Mouse (Mus musculus): ENCODE measurements at regions not wholly inside any gene's neighbourhood (a gene's known extent, or its start where the extent isn't known, plus 50 kb on each side); places are given as distances from the start of the nearest gene placed in this dataset.

- DNase-seq: no peak
These were observed 137.7 kb downstream of the Tmx1 start for GRCm38 (mm10) chr12:70590456-70591050.

DNA sequence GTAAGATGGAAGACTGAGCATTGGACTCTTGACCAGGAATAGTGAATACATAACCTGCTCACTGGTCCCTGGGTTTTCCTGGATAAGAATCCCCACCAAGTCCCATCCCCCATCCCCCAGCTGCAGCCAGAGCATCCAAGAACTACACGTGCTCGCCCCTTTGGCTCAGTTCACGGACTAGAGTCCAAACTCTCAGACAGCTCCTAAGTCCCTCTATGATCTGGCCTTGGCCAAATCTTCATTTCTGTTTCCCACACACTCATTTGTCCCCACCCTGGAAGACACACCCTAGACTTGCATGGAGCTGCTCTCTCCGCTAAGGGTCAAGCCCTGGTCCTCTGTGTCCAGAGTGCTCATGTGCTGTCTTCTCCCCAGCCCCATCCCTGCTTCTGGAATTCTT lies 139.9 kb downstream of the Tmx1 start:
- no peak for DNase-seq

GRCm38 (mm10) chr12:70598211-70598701 lies 145.4 kb downstream of the Tmx1 start:
- no peak for DNase-seq

- no peak for DNase-seq
These were observed 146.8 kb downstream of the Tmx1 start for GRCm38 (mm10) chr12:70599731-70600130.

DNA sequence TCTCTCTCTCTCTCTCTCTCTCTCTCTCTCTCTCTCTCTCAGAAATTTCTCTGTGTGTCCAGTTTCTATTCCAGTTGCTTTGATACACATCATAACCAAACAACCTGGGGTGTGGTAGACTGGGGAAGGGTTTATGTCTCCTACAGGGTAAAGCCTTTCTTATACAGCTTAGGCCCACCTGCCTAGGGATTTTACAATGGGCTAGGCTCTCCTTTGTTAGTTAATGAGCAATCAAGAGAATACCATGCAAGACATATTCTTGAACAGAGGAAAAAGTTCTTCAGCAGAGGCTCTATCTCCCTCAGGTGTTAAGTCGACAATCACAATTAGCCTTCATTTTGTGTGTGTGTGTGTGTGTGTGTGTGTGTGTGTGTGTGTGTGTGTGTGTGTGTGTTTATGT lies 151.0 kb downstream of the Tmx1 start:
- DNase-seq: no peak

DNA sequence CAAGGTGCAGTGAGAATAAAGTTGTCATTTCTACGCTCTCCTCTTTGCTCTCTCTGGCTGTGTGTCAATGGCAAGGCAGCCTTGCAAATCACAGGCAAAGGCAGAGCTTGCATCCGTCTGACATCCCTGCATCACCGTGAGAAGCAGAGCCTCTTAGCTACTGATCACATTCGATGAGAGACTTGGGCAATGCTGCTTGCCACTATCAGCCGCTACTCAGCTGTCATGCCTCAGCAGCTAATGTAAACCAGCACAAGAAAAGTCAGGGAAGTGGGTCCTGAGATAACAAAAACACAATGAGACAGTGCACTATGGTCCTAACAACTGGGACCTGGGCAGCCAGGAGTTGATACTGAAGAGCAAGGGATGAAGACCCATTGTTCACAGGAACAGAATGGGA lies 155.8 kb downstream of the Tmx1 start:
- no peak for DNase-seq

DNA sequence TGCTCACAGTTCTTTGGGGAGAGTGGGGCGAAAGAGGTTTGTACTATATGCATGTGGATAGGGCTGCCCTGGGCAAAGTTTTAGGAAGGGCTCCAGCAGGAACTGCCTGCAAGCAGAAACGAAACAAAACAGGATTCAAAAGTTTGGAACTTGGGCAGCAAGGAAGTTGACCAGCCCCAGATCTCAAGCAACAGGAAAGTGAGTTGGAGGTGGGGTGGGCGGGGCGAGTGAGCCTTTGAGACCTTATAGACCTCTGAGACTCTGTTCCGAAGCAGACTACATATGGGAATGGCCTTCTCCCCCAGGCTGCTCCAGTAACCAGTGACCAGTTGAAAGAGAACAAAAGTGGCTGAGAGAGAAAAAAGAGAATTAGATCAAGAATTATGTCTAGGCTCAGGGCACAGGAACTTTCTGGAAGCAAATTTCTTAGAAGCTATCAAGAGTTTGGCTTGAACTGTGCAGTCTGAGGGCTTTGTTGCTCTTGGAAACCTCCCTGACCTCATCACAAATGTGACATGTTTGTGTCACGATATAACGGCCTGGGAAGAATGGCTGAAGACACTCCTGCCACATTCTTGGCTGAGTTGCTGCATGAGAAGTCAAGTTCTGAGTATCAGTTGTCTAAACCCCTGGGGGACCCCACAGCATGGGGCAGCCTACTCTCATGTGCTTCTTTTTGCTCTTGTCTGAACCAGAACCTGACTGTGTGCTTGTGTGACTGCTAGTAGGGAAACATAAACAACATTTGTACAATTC lies 156.4 kb downstream of the Tmx1 start:
- no peak for DNase-seq

DNA sequence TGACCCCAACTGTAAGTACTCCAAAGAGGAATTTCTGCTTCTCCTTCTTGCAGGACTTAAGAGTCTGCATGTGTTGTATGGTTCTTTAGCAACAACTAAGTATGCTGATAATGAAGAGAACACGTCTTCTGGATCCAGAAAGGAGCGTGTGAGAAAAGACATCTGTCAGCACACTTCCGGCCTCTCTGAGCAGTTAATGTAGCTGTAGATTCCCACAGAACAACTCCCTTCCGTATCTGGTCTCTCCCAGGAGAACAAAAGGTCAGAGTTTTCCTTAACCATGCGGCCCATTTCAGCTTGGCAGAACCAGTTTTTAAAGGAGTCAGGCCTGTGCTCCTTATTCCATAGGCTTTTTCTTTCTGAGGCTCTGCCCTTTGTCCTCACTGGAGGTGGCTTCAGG lies 159.0 kb downstream of the Tmx1 start:
- DNase-seq: no peak

- DNase-seq: no peak
These were observed 160.3 kb downstream of the Tmx1 start for GRCm38 (mm10) chr12:70613244-70613643.

DNA sequence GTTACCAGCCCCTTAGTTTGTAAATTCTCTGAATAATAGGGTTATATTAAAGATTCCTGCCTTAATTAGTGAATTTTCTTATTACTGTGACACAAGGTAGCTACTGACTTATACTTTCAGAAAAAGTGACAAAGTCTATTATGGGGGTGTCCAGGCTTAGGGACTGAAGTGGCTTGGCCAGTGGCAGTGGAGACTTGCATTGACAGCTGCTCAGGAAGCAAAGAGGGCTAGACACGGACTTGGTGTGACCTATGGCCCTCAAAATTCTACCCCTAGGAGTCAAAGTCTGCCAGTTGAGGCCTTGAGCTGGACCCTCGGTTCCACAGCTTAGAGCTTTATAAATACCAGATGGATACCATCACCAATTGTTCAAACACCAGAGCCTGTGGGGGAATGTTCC lies 161.2 kb downstream of the Tmx1 start:
- no peak for DNase-seq

- DNase-seq: no peak
These were observed 161.8 kb downstream of the Tmx1 start for GRCm38 (mm10) chr12:70614686-70615085.

DNA sequence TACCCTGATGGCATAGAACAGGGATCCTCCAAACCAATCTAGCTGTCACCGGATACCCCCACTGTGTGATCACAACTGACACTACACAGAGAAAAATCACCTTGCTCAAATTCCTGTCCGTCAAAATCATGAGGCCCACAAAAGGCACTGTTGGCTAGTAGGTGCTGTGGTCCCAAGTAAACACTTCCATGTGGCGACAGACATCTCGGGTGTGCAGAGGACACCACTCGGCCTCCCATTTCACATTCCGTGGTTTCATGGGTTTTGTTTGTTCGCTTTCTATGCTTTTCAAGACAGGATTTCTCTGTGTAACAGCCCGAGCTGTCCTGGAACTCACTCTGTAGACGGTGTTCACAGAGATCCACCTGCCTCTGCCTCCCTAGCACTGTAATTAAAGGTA lies 162.2 kb downstream of the Tmx1 start:
- no peak for DNase-seq

DNA sequence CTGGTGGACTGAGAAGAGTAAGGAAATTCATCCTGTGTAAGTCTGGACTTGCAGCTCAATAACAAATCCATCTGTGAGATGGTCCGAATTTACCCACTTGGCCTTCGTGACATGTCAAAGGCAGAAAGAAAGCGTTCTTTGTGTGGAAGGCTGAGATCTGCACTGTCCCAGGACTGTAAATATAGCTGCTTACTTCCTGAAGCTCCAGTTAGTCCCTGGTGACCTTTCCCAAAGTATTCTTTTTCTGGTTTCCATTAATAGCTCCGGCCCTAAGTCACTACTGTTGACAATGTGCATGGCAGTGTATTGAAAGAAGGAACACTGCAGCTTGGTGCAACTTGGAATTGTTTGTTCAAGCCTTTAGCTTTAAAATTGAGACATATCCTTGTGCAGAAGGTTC lies 163.2 kb downstream of the Tmx1 start:
- DNase-seq: no peak

GRCm38 (mm10) chr12:70616487-70616886 lies 163.6 kb downstream of the Tmx1 start:
- no peak for DNase-seq

GRCm38 (mm10) chr12:70617024-70617423 lies 164.1 kb downstream of the Tmx1 start:
- DNase-seq: no peak

DNA sequence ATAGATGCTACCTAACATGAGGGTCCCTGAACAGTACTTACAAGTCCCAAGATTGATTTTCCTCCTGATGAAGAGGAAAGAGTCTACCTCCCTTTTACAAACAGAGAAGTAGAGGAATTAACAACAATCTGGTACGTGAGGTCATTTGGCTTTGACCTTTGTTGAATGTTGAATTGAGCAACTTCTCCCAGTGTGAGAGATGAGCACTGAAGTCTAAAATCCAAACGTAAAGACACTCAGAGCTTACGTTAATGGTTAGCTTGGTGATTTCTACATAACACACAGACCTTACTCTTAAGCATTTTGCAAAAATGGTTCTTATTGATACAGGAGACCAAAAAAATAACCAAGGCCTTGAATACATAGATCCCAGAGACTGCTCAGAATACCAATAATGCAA lies 165.1 kb downstream of the Tmx1 start:
- no peak for DNase-seq

- no peak for DNase-seq
These were observed 166.5 kb downstream of the Tmx1 start for GRCm38 (mm10) chr12:70619436-70619835.

GRCm38 (mm10) chr12:70622019-70622418 lies 169.1 kb downstream of the Tmx1 start:
- no peak for DNase-seq

DNA sequence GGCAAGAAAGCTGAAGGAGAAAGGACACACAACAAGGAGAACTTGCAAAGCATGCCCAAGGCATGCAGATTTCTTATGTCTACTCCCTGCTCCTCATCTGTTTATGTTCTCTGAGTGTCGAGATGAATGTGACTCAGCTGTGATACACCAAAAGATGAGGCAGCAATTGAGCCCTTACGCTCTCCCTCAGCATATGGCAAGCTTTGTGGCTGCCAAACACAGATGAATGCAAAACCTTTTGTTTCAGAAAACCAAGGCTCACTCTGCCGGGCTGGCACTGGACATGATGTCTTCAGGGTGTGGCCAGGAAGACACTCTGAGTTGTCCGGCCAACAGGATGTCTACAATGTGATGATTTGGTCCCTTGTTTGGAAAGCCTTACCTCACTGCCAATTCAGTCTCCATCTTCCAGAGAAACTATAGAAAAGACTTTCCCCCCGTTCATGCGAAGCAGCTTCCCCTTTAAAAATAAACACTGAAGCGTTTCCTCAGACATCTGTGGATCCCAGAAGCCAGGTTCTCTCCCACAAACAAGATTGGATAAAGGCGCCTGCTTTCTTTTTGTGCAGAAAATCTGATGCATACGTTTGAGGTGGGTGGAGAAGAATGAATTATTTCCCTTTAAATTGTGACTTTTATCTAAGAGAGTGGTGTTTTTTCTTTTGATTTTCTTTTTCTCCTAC lies 171.5 kb downstream of the Tmx1 start:
- no peak for DNase-seq

GRCm38 (mm10) chr12:70627638-70628037 lies 174.7 kb downstream of the Tmx1 start:
- DNase-seq: no peak

- no peak for DNase-seq
These were observed 175.8 kb downstream of the Tmx1 start for GRCm38 (mm10) chr12:70628384-70629365.

- DNase-seq: no peak
These were observed 176.5 kb downstream of the Tmx1 start for GRCm38 (mm10) chr12:70629371-70629770.

DNA sequence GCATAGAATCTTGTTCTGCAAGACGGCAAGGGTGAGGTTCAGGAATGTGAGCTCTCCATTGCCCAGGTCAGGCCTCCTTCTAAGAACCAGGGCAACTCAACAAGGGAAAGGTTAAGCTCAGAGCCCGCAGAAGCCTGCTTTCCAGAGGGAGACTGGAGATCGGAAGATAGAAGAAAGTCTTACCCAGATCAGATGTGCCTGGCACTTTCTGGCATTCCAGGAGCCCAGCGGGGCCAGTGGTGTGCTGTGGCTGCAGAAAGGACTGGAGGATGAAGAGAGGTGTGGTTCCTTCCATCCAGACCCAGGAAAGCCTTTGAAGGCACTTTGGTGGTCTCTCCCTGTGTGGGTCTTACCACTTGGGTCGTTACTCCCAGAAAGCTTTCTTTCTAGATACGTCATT lies 178.4 kb downstream of the Tmx1 start:
- DNase-seq: no peak

All from embryo, embryonic 11 days (tissue).